Mouse (Mus musculus) small intestine, adult 2 months (tissue): ENCODE data around the gene Cdca7.

Source experiments
- CTCF ChIP-seq: fragments of 200-500 bp; IDR thresholded peaks from 2 replicates; pipeline ENCODE4 v1.5.1; 2012; ENCODE audit warnings: low read depth, mild to moderate bottlenecking, control low read depth, inconsistent platforms, low read length, moderate library complexity, mixed read lengths; ENCODE audit not compliant: insufficient replicate concordance, insufficient read length; ENCODE audit errors: extremely low read depth
- POLR2A ChIP-seq: fragments of 200-500 bp; IDR thresholded peaks from 2 replicates; pipeline ENCODE4 v1.6.1; 2012; ENCODE audit warnings: low read depth, mild to moderate bottlenecking, control low read depth, inconsistent platforms, low read length, moderate library complexity

DNA sequence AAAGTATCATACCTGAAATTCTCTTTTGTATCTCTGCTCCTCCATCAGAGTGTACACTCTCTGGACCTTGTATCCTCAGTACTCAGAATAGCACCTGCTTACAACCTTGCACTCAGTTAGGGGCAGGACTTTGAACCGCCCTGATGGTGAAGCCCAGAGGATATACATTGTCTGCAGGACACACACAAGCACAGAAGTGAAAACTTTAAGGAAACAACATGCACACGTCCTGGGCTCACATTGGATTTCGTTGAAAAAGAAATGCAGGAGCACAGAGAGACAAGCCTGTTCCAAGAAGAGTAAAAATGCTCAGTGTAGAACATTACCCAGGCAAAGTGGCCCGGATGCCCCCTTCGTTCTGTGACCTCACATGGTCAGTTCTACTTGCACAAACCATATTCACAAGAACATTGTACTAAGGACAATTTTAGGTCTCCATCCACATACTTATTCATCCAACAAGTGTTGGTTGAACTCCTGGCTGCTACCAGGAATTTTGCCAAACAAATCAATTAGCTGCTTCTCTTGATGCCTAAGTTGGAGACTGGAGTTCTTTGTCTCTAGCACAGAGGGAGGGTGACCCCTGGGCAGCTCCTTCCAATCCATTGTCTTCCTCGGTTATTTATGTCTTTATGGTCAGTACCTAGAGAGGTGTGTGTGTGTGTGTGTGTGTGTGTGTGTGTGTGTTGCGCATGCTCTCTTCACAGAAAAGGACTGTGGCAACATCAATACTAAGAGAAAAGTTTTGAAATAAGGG is 1.2 kb upstream of the Cdca7 start:
- TF ChIP-seq CTCF (no peak), POLR2A (no peak)
